Mouse (Mus musculus): Measurements from ENCODE around the gene Cox7a1. TPM values are rescaled to one million over a fixed set of nuclear protein-coding genes. Genes with fewer than 3 reads are reported as not detected.

Cox7a1 gene
- polyA plus RNA-seq, 1 experiment from 2014 or later, result 41.5 TPM

DNA sequence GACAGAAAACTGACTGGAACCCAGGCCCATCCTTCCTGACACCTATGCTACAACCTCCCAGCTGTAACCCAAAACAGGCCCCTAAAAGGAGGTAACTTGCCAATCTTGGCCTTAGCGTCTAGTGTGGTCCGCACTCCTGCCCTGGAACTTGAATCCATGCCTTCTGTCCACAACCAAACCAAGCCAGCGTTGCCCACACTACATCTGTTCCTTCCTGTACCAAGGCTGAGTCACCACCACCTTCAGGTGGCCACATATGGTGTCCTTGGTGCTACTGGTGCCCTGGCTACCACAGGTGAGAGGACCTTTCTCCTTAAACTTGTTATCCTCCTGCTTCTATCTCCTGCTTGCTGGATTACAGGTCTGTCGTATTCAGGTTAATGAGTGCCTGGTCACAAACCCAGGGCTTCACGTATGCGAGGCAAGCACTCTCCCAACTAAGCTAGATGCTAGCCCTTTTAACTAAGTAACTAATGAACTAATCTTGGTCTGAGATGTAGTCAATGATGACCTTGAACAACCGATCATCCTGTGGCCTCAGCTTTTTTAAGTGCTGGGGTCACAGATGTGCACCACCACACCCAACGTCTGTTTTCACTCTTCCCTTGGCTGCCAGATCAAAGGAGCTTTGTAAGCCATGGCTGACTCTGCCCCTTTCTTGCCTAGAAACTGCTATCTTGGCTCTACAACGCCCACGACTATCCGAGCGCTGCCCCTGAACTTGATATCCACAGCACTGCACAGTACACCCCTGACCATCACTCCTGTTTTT is 4.6 kb downstream of the Cox7a1 start:
- Histone ChIP-seq H3K4me2 (ENCODE audit: low read depth, low read length) (no peak overlapping the region), H3K27me3 (replicated peaks; ENCODE audit: control insufficient read depth, insufficient read depth, low read length) (no peaks in the 10 kb centered on the region), H3K36me3 (ENCODE audit: control insufficient read depth, insufficient read depth, low read length) (peaks cover 14% of the 10 kb centered on the region), H3K4me3 (ENCODE audit: low read length) (no peak overlapping the region), H3K4me1 (ENCODE audit: control insufficient read depth, insufficient read depth, low read length) (peaks cover 15% of the 10 kb centered on the region), H3K9ac (ENCODE audit: low read depth, low read length) (no peak overlapping the region), H3K9me3 (ENCODE audit: control insufficient read depth, low read length) (no peaks in the 10 kb centered on the region), H3K27ac (ENCODE audit: low read length) (no peak overlapping the region)
- ATAC-seq, result no peak
- 79% methylated on average over 12 of the region's 12 CpGs for whole genome bisulfite sequencing

DNA sequence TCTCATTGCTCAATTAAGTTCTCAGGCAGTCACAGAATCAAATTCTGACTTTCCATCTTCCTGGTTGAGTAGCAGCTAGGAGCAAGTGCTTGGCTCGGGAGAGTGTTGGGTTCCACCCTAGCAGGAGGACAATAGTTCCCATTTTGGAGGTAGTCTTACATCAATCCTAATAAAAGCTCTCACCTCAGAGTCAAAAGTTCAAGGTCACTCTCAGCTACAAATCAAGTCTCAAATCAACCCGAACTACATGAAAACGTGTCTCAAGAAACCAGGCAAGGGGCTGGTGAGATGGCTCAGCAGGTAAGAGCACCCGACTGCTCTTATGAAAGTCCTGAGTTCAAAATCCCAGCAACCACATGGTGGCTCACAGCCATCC is 5.2 kb downstream of the Cox7a1 start:
- Histone ChIP-seq H3K27me3 (replicated peaks; ENCODE audit: control insufficient read depth, insufficient read depth, low read length) (no peaks in the 10 kb centered on the region), H3K4me3 (ENCODE audit: low read length) (no peak overlapping the region), H3K9ac (ENCODE audit: low read depth, low read length) (no peak overlapping the region), H3K27ac (ENCODE audit: low read length) (no peak overlapping the region), H3K4me2 (ENCODE audit: low read depth, low read length) (no peak overlapping the region), H3K4me1 (ENCODE audit: control insufficient read depth, insufficient read depth, low read length) (peaks cover 14% of the 10 kb centered on the region), H3K36me3 (ENCODE audit: control insufficient read depth, insufficient read depth, low read length) (peaks cover 14% of the 10 kb centered on the region), H3K9me3 (ENCODE audit: control insufficient read depth, low read length) (no peaks in the 10 kb centered on the region)
- no peak for ATAC-seq
- WGBS, result 80% methylated on average over 4 of the region's 4 CpGs

DNA sequence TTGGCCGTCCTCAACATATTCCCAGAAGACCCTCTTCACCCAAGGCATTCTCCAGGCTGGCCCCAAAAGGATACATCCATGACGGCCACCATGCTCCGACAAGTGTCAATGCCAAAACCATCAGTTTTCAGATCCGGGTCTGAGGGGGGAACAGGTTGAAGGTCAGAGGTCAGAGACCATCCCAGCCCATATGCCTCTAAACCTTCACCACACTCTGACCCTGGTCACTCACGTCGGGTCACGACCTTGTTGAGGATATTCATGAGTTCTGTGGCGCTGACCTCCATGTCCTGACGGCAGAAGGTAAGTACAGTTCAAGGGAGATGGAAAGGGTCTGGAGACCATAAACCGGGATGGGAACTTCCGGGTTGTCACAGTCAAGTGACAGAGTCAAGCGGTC is 8.1 kb downstream of the Cox7a1 start:
- Histone ChIP-seq H3K27me3 (replicated peaks; ENCODE audit: control insufficient read depth, insufficient read depth, low read length) (no peaks in the 10 kb centered on the region), H3K4me3 (ENCODE audit: low read length) (no peak overlapping the region), H3K9ac (ENCODE audit: low read depth, low read length) (no peak overlapping the region), H3K4me2 (ENCODE audit: low read depth, low read length) (no peak overlapping the region), H3K4me1 (ENCODE audit: control insufficient read depth, insufficient read depth, low read length) (peaks cover 16% of the 10 kb centered on the region), H3K36me3 (ENCODE audit: control insufficient read depth, insufficient read depth, low read length) (peaks cover 14% of the 10 kb centered on the region), H3K27ac (ENCODE audit: low read length) (no peak overlapping the region), H3K9me3 (ENCODE audit: control insufficient read depth, low read length) (no peaks in the 10 kb centered on the region)
- ATAC-seq, result no peak
- 84% methylated on average over 12 of the region's 12 CpGs for WGBS

DNA sequence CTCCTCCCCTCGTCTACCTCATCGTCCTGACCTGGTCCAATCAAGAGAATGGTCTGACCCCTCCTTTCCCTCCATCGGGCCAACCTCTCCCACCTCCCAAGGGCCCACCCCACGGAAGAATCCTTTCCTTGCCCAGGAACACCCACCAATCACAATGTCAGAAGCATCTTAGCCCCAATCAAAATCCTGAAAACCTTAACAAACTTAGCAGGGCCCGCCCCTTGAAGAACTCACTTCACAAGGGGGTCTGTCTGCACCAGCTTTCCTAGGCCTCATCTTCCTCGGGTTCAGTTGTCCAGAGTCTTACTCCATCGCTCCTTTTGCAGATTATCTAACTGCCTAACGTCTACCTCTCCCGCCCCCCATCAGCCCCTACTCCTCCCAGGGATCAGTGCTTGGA is 9.1 kb downstream of the Cox7a1 start:
- peak overlapping the region; percentile 80; the same call in 1 of the 2 replicates for H3K27ac ChIP-seq (ENCODE audit: low read length)
- peak overlapping the region; percentile 88 for H3K9ac ChIP-seq (ENCODE audit: low read depth, low read length)
- 31% methylated on average over 9 of the region's 9 CpGs for WGBS
- no peak for ATAC-seq
- no peaks in the 10 kb centered on the region for H3K27me3 ChIP-seq (replicated peaks; ENCODE audit: control insufficient read depth, insufficient read depth, low read length)
- H3K36me3 ChIP-seq (ENCODE audit: control insufficient read depth, insufficient read depth, low read length), result peaks cover 11% of the 10 kb centered on the region
- H3K4me2 ChIP-seq (ENCODE audit: low read depth, low read length), result peak overlapping the region; percentile 71
- H3K4me1 ChIP-seq (ENCODE audit: control insufficient read depth, insufficient read depth, low read length), result peaks cover 16% of the 10 kb centered on the region
- H3K9me3 ChIP-seq (ENCODE audit: control insufficient read depth, low read length), result no peaks in the 10 kb centered on the region
- peak overlapping the region; percentile 72 for H3K4me3 ChIP-seq (ENCODE audit: low read length)

DNA sequence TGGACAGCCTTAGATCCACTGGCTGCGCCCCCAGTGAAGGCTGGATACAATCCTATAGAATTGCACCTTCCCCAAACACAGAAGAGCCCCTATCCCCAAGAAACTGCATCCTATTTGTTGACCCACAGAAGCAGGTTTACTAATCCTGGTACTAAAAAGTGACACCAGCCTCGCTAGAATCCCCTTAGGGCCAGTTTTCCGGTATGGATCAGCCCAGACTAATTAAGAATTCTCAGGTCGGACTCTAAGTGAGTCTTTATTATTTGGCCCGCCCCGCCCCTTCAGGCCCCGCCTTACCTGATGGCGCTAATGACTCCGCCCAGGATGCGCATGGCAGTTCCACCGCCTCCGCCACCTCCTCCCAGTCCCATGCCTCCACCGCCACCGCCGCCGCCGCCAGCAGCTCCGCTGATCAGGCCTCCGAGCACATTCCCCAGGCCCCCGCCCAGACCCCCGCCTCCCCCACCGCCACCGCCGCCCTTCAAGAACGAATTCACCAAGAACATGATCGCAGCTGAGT is 9.7 kb downstream of the Cox7a1 start:
- Histone ChIP-seq H3K27me3 (replicated peaks; ENCODE audit: control insufficient read depth, insufficient read depth, low read length) (no peaks in the 10 kb centered on the region), H3K4me1 (ENCODE audit: control insufficient read depth, insufficient read depth, low read length) (peaks cover 16% of the 10 kb centered on the region), H3K4me2 (ENCODE audit: low read depth, low read length) (peak overlapping the region; percentile 71), H3K4me3 (ENCODE audit: low read length) (peak overlapping the region; percentile 72), H3K36me3 (ENCODE audit: control insufficient read depth, insufficient read depth, low read length) (peaks cover 11% of the 10 kb centered on the region), H3K9ac (ENCODE audit: low read depth, low read length) (peak overlapping the region; percentile 88), H3K27ac (ENCODE audit: low read length) (peak overlapping the region; percentile 80), H3K9me3 (ENCODE audit: control insufficient read depth, low read length) (no peaks in the 10 kb centered on the region)
- WGBS, result 1% methylated on average over 26 of the region's 26 CpGs
- peak; percentile 72 for ATAC-seq

DNA sequence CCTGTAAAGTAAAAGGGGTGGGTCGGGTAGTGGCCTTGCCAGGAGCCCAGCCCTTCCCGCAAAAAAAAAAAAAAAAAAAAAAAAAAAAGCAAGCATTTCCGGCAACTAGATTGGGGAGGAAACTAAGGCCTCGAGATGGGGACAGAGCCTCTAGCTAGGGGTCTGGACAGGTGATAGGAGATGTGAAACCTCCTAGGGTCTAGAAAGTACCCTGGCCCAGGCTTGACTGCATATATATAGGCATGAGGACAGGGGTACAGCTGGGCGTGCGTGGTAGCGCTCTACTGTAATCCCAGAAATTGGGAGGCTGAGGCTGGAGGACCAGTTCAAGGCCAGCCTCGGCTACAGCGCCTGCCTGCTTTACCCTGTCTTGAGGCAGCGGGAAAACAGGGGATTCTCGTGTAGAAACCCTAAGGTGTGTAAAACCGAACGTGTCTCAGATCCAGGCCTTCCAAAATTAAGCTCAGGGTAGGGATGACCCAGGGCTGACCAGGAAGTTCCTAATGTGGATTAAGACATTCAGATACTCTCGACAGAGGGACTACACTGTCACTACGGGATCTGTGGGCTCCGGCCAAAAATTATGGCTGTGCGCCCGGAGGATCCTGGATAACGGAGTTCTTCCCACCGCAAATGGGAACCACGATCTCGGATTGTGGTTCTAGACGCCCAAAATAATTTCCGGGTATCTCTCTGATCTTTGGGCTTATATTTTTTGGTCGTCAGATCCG is 10.3 kb downstream of the Cox7a1 start:
- Histone ChIP-seq H3K4me1 (ENCODE audit: control insufficient read depth, insufficient read depth, low read length) (peaks cover 16% of the 10 kb centered on the region), H3K9me3 (ENCODE audit: control insufficient read depth, low read length) (no peaks in the 10 kb centered on the region), H3K36me3 (ENCODE audit: control insufficient read depth, insufficient read depth, low read length) (peaks cover 9% of the 10 kb centered on the region), H3K4me3 (ENCODE audit: low read length) (peak overlapping the region; percentile 72), H3K4me2 (ENCODE audit: low read depth, low read length) (peak overlapping the region; percentile 71), H3K27ac (ENCODE audit: low read length) (peak overlapping the region; percentile 80), H3K27me3 (replicated peaks; ENCODE audit: control insufficient read depth, insufficient read depth, low read length) (no peaks in the 10 kb centered on the region), H3K9ac (ENCODE audit: low read depth, low read length) (peak overlapping the region; percentile 88)
- under 1% methylated on average over 26 of the region's 26 CpGs for WGBS
- ATAC-seq, result peak; percentile 45

DNA sequence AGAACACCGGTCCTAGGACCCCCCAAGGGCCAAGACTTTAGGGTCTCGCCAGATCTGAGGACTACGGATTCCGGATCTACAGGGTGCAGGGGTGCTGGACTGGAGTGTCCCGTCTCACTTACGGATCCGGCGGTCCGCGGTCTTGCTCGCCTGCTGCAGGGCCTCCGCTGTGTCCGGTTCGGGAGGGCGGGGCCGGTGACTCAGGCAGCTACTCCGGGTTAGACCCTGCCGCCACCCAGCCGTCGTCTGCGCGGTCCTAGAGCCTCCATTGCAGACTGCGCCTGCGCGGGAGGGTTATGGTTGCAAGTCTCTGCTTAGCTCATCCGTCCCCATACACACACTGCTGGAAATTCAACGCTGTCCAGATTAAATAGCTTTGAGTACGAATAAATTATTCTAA is 10.9 kb downstream of the Cox7a1 start:
- peaks cover 7% of the 10 kb centered on the region; the same call in 1 of the 2 replicates for H3K36me3 ChIP-seq (ENCODE audit: control insufficient read depth, insufficient read depth, low read length)
- no peaks in the 10 kb centered on the region for H3K27me3 ChIP-seq (replicated peaks; ENCODE audit: control insufficient read depth, insufficient read depth, low read length)
- no peaks in the 10 kb centered on the region for H3K9me3 ChIP-seq (ENCODE audit: control insufficient read depth, low read length)
- H3K9ac ChIP-seq (ENCODE audit: low read depth, low read length), result peak overlapping the region; percentile 88
- peak overlapping the region; percentile 72 for H3K4me3 ChIP-seq (ENCODE audit: low read length)
- H3K4me1 ChIP-seq (ENCODE audit: control insufficient read depth, insufficient read depth, low read length), result peaks cover 16% of the 10 kb centered on the region
- WGBS, result under 1% methylated on average over 28 of the region's 28 CpGs
- peak; percentile 88 for ATAC-seq
- H3K4me2 ChIP-seq (ENCODE audit: low read depth, low read length), result peak overlapping the region; percentile 71
- peak overlapping the region; percentile 80 for H3K27ac ChIP-seq (ENCODE audit: low read length)

DNA sequence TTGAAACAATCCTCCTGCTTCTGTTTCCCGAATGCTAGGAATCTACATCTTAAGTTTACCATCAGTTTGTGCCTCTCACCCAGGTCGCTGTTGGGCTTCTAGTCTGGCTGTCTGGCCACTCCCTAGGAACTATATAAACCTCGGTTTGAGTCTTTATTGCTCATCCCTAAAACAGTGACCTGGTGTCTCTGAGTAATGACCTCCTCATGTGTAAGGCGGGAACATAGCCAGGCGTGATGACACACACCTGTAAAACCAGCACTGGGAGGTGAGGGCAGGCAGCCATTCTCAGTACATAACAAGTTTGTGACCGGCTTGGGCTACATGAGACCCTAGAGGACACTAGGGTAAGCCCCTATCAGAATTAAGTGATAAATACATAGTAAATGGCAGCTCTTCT is 11.5 kb downstream of the Cox7a1 start:
- H3K9ac ChIP-seq (ENCODE audit: low read depth, low read length), result peak overlapping the region; percentile 88; the same call in 1 of the 2 replicates
- WGBS, result 59% methylated on average over 6 of the region's 6 CpGs
- ATAC-seq, result no peak

DNA sequence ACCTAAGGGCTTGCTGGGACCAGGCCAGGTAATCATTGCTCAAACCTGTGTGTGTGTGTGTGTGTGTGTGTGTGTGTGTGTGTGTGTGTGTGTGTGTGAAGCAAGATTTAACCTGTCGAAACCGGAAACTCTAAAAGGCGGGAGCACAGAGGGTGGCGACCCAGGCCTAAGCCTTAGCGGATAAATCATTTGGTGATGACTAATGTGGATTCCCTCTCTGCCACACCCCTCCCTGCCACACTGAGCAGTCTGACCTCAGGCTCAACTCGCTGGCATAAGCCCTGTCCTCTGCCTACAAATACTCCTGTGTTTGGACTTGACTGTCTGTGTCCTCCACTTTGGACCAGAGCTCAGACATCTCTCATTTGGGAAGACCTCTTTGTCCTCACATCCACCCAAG is 12.2 kb downstream of the Cox7a1 start:
- Histone ChIP-seq H3K4me1 (ENCODE audit: control insufficient read depth, insufficient read depth, low read length) (peaks cover 16% of the 10 kb centered on the region), H3K27ac (ENCODE audit: low read length) (no peak overlapping the region), H3K27me3 (replicated peaks; ENCODE audit: control insufficient read depth, insufficient read depth, low read length) (no peaks in the 10 kb centered on the region), H3K4me2 (ENCODE audit: low read depth, low read length) (no peak overlapping the region), H3K4me3 (ENCODE audit: low read length) (no peak overlapping the region), H3K9ac (ENCODE audit: low read depth, low read length) (no peak overlapping the region), H3K9me3 (ENCODE audit: control insufficient read depth, low read length) (no peaks in the 10 kb centered on the region), H3K36me3 (ENCODE audit: control insufficient read depth, insufficient read depth, low read length) (0 out of 2 replicates have a peak, but pooled peaks cover 4% of the 10 kb centered on the region)
- no peak for ATAC-seq
- 51% methylated on average over 6 of the region's 6 CpGs for WGBS

More for the DNA sequence above, 11.5 kb downstream of the Cox7a1 start:
- Histone ChIP-seq H3K9me3 (ENCODE audit: control insufficient read depth, low read length) (no peaks in the 10 kb centered on the region), H3K4me3 (ENCODE audit: low read length) (peak overlapping the region; percentile 72), H3K27me3 (replicated peaks; ENCODE audit: control insufficient read depth, insufficient read depth, low read length) (no peaks in the 10 kb centered on the region), H3K4me1 (ENCODE audit: control insufficient read depth, insufficient read depth, low read length) (peaks cover 16% of the 10 kb centered on the region), H3K27ac (ENCODE audit: low read length) (peak overlapping the region; percentile 80; the same call in 1 of the 2 replicates), H3K4me2 (ENCODE audit: low read depth, low read length) (peak overlapping the region; percentile 47; the same call in 1 of the 2 replicates), H3K36me3 (ENCODE audit: control insufficient read depth, insufficient read depth, low read length) (0 out of 2 replicates have a peak, but pooled peaks cover 4% of the 10 kb centered on the region)
